Mouse (Mus musculus): ENCODE measurements at regions not wholly inside any gene's neighbourhood (a gene's known extent, or its start where the extent isn't known, plus 50 kb on each side); places are given as distances from the start of the nearest gene placed in this dataset.
A peak's percentile ranks its signal among the peaks of the same experiment; 100 is the strongest.

DNA sequence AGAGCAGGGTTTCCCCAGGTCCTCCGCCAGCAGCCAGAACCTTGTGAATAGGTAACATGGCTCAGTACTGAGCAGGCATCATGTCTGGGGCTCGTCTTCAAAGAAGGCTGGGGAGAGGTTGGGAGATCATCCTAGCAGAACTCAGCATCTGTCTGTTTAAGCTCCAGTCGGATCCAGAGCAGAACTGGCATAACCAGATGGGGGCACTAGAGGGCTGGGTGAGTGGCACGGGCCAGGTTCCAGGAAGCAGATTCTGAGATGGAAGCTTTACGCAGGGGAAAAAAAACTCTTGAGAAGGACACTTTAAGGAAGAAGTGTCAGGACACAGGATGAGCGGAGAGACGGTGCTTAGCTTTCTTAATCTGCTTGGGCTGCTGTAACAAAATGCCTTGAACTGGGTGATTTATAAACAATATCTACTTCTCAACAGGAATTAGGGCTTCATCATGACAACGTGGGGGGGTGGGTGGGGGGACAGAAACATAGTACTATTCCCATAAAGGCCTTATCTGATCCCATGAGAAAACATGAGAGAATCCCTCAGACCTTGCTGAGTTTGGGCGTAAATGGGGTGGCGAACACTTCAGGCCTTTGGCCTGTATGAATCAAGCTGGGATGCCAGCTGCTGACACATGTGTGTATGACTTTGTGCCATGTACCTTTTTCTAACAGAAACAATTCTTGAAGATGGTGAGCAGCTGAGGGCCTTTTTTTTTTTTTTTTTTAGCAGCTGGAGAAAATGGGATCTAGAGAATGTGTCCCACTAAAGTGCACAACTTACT, 69.6 kb upstream of the Creb5 start:
- Histone ChIP-seq H3K4me1 (ENCODE audit: control insufficient read depth, insufficient read depth, insufficient read length, low read length) (no peaks in the 10 kb centered on the region), H3K36me3 (ENCODE audit: control insufficient read depth, insufficient read depth, low read length) (no peaks in the 10 kb centered on the region), H3K27ac (ENCODE audit: insufficient read depth, low read depth, low read length) (no peak overlapping the region), H3K4me3 (ENCODE audit: low read depth, low read length) (no peak overlapping the region), H3K27me3 (ENCODE audit: control insufficient read depth, insufficient read depth, low read length) (no peaks in the 10 kb centered on the region)
- peak; percentile 30; the same call in 1 of the 2 replicates for TF ChIP-seq CTCF (IDR thresholded peaks at IDR 0.05; ENCODE audit: extremely low read depth, insufficient read length, insufficient replicate concordance, low read depth, low read length)
- TF ChIP-seq POLR2A (IDR thresholded peaks at IDR 0.05; ENCODE audit: low read depth, low read length): no peak
- 53% methylated on average over 10 of the region's 10 CpGs for WGBS

DNA sequence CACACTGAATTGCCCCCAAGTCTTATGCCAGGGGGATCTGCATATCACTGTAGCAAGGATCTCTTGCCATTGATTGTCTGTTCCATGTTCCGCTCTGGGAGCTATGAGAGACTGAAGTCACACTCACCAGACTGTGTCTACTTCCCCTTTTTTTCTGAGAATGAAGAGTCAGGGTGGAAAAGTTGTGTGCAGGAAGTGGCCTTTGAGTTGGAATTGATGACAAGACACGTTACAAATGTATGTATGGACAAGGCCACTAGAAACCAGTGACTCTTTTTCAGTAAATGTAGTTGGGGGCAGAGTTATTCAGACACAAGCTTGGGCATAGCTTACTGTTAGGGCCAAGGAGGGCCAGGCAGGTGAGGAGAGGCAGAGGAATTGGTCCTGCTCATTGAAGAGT, 70.4 kb upstream of the Creb5 start:
- WGBS: 61% methylated on average over 2 of the region's 2 CpGs
- Histone ChIP-seq H3K4me1 (ENCODE audit: control insufficient read depth, insufficient read depth, insufficient read length, low read length) (no peaks in the 10 kb centered on the region), H3K27me3 (ENCODE audit: control insufficient read depth, insufficient read depth, low read length) (no peaks in the 10 kb centered on the region), H3K36me3 (ENCODE audit: control insufficient read depth, insufficient read depth, low read length) (no peaks in the 10 kb centered on the region), H3K4me3 (ENCODE audit: low read depth, low read length) (no peak overlapping the region), H3K27ac (ENCODE audit: insufficient read depth, low read depth, low read length) (no peak overlapping the region)
- TF ChIP-seq POLR2A (IDR thresholded peaks at IDR 0.05; ENCODE audit: low read depth, low read length): no peak
- TF ChIP-seq CTCF (IDR thresholded peaks at IDR 0.05; ENCODE audit: extremely low read depth, insufficient read length, insufficient replicate concordance, low read depth, low read length): no peak

DNA sequence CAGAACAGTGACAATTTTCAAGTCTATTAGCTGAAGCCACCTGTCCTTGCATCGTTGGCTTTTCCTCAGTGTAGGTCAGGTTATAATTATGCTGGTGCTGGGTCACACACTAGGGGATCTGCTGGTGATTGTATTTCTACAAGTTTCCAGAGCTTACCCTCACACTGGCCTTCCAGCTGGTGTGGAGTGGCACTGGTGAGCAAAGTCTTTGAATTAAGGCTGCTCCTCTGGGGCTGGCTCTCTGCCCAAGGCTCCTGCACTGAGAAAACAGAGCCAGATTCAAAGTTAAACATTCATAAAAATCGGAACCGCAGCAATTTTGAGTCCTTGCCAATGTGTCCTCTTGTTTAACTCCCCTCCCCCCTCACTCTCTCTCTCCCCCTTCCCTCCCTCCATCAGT, 75.7 kb upstream of the Creb5 start:
- Histone ChIP-seq H3K4me3 (ENCODE audit: low read depth, low read length) (no peak overlapping the region), H3K4me1 (ENCODE audit: control insufficient read depth, insufficient read depth, insufficient read length, low read length) (no peaks in the 10 kb centered on the region), H3K27ac (ENCODE audit: insufficient read depth, low read depth, low read length) (no peak overlapping the region), H3K36me3 (ENCODE audit: control insufficient read depth, insufficient read depth, low read length) (no peaks in the 10 kb centered on the region), H3K27me3 (ENCODE audit: control insufficient read depth, insufficient read depth, low read length) (no peaks in the 10 kb centered on the region)
- TF ChIP-seq CTCF (IDR thresholded peaks at IDR 0.05; ENCODE audit: extremely low read depth, insufficient read length, insufficient replicate concordance, low read depth, low read length): no peak
- TF ChIP-seq POLR2A (IDR thresholded peaks at IDR 0.05; ENCODE audit: low read depth, low read length): no peak
- 16% methylated on average over 3 of the region's 3 CpGs for WGBS

DNA sequence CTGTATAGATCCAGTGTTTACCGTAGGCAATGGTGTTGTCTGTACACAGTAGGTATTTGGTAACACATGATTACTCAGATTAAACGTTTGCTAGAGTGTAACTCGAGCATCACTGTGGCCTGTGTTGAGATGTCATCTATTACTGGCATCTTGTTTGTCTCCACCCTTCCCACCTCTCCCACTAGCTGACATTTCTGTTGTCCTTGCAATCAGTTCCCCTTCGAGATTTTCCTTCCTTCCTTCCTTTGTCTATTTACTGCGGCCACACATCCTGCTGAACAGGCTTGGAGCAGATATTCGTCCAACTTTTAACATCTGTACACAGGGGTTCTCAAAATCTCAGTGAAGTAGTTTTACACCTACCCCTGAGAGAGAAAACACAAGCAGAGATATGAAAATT, 77.7 kb upstream of the Creb5 start:
- WGBS: 50% methylated on average over 6 of the region's 6 CpGs
- no peak overlapping the region for H3K4me3 ChIP-seq (ENCODE audit: low read depth, low read length)
- H3K27ac ChIP-seq (ENCODE audit: insufficient read depth, low read depth, low read length): no peak overlapping the region
- no peaks in the 10 kb centered on the region for H3K4me1 ChIP-seq (ENCODE audit: control insufficient read depth, insufficient read depth, insufficient read length, low read length)
- no peak for TF ChIP-seq POLR2A (IDR thresholded peaks at IDR 0.05; ENCODE audit: low read depth, low read length)
- no peak for TF ChIP-seq CTCF (IDR thresholded peaks at IDR 0.05; ENCODE audit: extremely low read depth, insufficient read length, insufficient replicate concordance, low read depth, low read length)
- no peaks in the 10 kb centered on the region for H3K27me3 ChIP-seq (ENCODE audit: control insufficient read depth, insufficient read depth, low read length)
- H3K36me3 ChIP-seq (ENCODE audit: control insufficient read depth, insufficient read depth, low read length): no peaks in the 10 kb centered on the region

DNA sequence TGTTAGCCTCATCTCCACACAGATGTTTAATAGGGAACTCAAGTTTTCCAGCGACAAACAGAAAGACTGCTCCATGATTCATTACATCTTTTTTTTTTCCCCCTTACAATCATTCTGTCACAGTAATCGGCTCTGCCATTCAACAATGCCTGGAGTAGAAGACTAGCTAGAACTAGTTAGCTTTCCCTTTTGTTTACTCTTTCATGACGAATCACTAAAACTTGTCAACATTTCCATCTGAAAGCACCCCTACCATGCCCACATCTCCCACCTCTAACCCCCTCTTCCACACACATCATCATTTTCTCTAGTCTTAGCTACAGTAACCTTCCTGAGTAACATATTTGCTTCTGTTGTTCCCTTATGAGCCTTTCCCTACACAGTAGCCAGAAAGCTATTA, 78.6 kb upstream of the Creb5 start:
- no peaks in the 10 kb centered on the region for H3K4me1 ChIP-seq (ENCODE audit: control insufficient read depth, insufficient read depth, insufficient read length, low read length)
- no peak for TF ChIP-seq CTCF (IDR thresholded peaks at IDR 0.05; ENCODE audit: extremely low read depth, insufficient read length, insufficient replicate concordance, low read depth, low read length)
- no peak for TF ChIP-seq POLR2A (IDR thresholded peaks at IDR 0.05; ENCODE audit: low read depth, low read length)
- no peaks in the 10 kb centered on the region for H3K36me3 ChIP-seq (ENCODE audit: control insufficient read depth, insufficient read depth, low read length)
- H3K27me3 ChIP-seq (ENCODE audit: control insufficient read depth, insufficient read depth, low read length): no peaks in the 10 kb centered on the region
- 58% methylated on average over 3 of the region's 3 CpGs for WGBS
- H3K4me3 ChIP-seq (ENCODE audit: low read depth, low read length): no peak overlapping the region
- H3K27ac ChIP-seq (ENCODE audit: insufficient read depth, low read depth, low read length): no peak overlapping the region

DNA sequence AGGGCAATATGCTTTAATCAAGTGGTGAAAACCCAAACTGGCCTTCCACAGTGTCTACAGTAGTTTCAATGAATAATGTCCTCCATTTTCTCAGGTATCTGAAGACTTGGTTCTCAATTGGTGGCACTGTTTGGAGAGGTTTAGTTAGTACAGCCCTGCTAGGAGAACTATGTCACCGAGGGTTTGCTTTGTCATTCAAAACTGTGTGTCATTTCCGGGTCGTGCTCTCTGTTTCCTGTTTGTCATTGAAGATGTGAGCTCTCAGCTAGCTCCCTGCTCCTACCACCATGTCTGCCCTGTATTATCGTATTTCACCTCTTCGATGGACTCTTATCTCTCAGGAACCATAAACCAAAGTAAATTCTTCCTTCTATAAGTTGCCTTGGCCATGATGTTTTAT, 79.3 kb upstream of the Creb5 start:
- Histone ChIP-seq H3K4me1 (ENCODE audit: control insufficient read depth, insufficient read depth, insufficient read length, low read length) (no peaks in the 10 kb centered on the region), H3K4me3 (ENCODE audit: low read depth, low read length) (no peak overlapping the region), H3K27ac (ENCODE audit: insufficient read depth, low read depth, low read length) (no peak overlapping the region), H3K36me3 (ENCODE audit: control insufficient read depth, insufficient read depth, low read length) (no peaks in the 10 kb centered on the region), H3K27me3 (ENCODE audit: control insufficient read depth, insufficient read depth, low read length) (no peaks in the 10 kb centered on the region)
- 43% methylated on average over 5 of the region's 5 CpGs for WGBS
- TF ChIP-seq POLR2A (IDR thresholded peaks at IDR 0.05; ENCODE audit: low read depth, low read length) (no peak), CTCF (IDR thresholded peaks at IDR 0.05; ENCODE audit: extremely low read depth, insufficient read length, insufficient replicate concordance, low read depth, low read length) (no peak)

DNA sequence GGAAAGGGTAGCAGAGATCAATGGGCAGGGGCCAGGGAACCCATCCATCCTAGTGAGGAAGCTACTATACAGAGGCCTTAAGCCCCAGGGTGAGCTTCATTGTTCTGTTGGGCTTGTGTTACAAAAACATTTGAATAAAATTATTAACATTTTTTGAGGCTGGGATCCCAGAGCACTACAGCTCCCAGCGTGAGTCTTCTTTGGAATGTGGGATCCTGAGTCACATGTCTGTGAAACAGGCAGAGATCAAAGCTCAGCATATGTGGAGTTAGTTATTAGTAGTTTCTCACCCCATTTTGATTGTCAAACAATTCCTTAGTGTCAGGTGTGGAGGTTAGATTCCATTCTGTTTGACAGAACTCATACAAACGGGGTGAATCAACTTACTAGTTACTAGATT, 79.7 kb upstream of the Creb5 start:
- Histone ChIP-seq H3K4me1 (ENCODE audit: control insufficient read depth, insufficient read depth, insufficient read length, low read length) (no peaks in the 10 kb centered on the region), H3K36me3 (ENCODE audit: control insufficient read depth, insufficient read depth, low read length) (no peaks in the 10 kb centered on the region), H3K4me3 (ENCODE audit: low read depth, low read length) (no peak overlapping the region), H3K27ac (ENCODE audit: insufficient read depth, low read depth, low read length) (no peak overlapping the region), H3K27me3 (ENCODE audit: control insufficient read depth, insufficient read depth, low read length) (no peaks in the 10 kb centered on the region)
- TF ChIP-seq CTCF (IDR thresholded peaks at IDR 0.05; ENCODE audit: extremely low read depth, insufficient read length, insufficient replicate concordance, low read depth, low read length) (no peak), POLR2A (IDR thresholded peaks at IDR 0.05; ENCODE audit: low read depth, low read length) (no peak)
- 63% methylated on average over 2 of the region's 2 CpGs for WGBS

All from small intestine, adult 2 months (tissue).